Mouse (Mus musculus): ENCODE measurements around the gene Armc3. TPM values are rescaled to one million over a fixed set of nuclear protein-coding genes. Genes with fewer than 3 reads are reported as not detected.
"Not testable (repeated sequence)": the region's sequence is repeated elsewhere in the genome, so short reads cannot be mapped to it uniquely, and the experiment has no call there.

Armc3 gene
- polyA plus RNA-seq, 2 experiments, result 0.02 TPM; not detected in 1

DNA sequence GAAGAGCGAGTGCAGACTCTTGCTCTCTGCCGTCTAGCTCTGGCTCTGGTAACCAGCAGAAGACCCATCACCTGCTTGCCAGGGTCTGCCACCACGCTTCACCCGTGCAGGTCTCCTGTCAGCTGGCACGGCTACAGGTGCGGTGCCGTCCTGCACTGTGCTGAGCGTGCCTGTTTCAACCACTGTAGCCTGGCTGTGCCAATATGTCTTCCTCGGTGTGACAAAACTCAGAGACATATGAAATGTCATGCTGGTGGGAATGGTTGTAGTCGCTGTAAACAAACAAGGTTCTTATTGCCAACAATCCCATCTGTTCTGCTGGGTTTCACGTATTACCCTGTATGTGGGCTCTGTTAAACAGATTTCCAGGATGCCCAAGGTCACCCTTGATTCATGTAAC is 81.2 kb downstream of the Armc3 start:
- 68% methylated on average over 11 of the region's 11 CpGs for WGBS (ENCODE audit: insufficient replicate concordance)
- Histone ChIP-seq H3K27ac (no peak overlapping the region), H3K9me3 (ENCODE audit: control insufficient read depth, low read length) (no peaks in the 10 kb centered on the region), H3K4me3 (ENCODE audit: insufficient read depth in 1 of 2, low read depth in 2 of 2, low read length in 2 of 2) (no peak overlapping the region), H3K9ac (replicated peaks) (no peak overlapping the region), H3K27me3 (ENCODE audit: control insufficient read depth, insufficient read depth, low read length) (no peaks in the 10 kb centered on the region), H3K36me3 (replicated peaks; ENCODE audit: control insufficient read depth, insufficient read depth, low read depth) (no peaks in the 10 kb centered on the region), H3K4me2 (ENCODE audit: low read depth) (no peak overlapping the region), H3K4me1 (replicated peaks; ENCODE audit: control insufficient read depth in 2 of 2, insufficient read depth in 2 of 2, low read length in 1 of 2) (peaks cover 0 to 3% of the 10 kb centered on the region in 2 experiments; a peak in 1 of 4 replicates)
- ATAC-seq (ENCODE audit: insufficient read depth) (no peak), DNase-seq (ENCODE audit: low read depth in 3 of 3, low spot score in 3 of 3) (no peak)
- TF ChIP-seq CTCF (IDR thresholded peaks at IDR 0.05; ENCODE audit: low read depth) (no peak), EP300 (IDR thresholded peaks at IDR 0.05; ENCODE audit: low read depth) (no peak)

DNA sequence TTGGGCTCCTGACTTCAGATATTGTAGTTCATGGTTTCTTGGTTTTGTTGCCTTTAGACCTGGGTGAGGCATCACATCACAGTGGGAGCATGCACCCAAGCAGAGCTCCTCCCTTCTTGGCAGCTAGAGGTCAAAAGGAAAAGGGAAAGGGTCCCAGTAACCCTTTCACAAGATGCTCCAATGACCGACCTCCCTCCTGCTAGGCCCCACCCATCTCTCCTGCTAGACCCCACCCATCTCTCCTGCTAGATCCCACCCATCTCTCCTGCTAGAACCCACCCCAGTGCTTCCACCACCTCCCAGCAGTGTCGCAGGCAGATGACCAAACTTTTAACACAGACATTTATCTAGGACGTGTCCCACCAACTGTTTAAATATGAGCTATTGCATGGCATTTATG is 93.3 kb downstream of the Armc3 start:
- H3K27ac ChIP-seq, result no peak overlapping the region
- no peak overlapping the region for H3K4me3 ChIP-seq (ENCODE audit: insufficient read depth in 1 of 2, low read depth in 2 of 2, low read length in 2 of 2)
- H3K27me3 ChIP-seq (ENCODE audit: control insufficient read depth, insufficient read depth, low read length), result no peaks in the 10 kb centered on the region
- H3K36me3 ChIP-seq (replicated peaks; ENCODE audit: control insufficient read depth, insufficient read depth, low read depth), result no peaks in the 10 kb centered on the region
- H3K9ac ChIP-seq (replicated peaks), result no peak overlapping the region
- ATAC-seq (ENCODE audit: insufficient read depth), result no peak
- H3K4me1 ChIP-seq (replicated peaks; ENCODE audit: control insufficient read depth in 2 of 2, insufficient read depth in 2 of 2, low read length in 1 of 2), result no peaks in the 10 kb centered on the region
- 48% methylated on average over 3 of the region's 3 CpGs for WGBS (ENCODE audit: insufficient replicate concordance)
- no peak overlapping the region for H3K4me2 ChIP-seq (ENCODE audit: low read depth)
- TF ChIP-seq EP300 (IDR thresholded peaks at IDR 0.05; ENCODE audit: low read depth), result no peak
- H3K9me3 ChIP-seq (ENCODE audit: control insufficient read depth, low read length), result no peaks in the 10 kb centered on the region
- no peak for DNase-seq (ENCODE audit: low read depth in 3 of 3, low spot score in 3 of 3)

DNA sequence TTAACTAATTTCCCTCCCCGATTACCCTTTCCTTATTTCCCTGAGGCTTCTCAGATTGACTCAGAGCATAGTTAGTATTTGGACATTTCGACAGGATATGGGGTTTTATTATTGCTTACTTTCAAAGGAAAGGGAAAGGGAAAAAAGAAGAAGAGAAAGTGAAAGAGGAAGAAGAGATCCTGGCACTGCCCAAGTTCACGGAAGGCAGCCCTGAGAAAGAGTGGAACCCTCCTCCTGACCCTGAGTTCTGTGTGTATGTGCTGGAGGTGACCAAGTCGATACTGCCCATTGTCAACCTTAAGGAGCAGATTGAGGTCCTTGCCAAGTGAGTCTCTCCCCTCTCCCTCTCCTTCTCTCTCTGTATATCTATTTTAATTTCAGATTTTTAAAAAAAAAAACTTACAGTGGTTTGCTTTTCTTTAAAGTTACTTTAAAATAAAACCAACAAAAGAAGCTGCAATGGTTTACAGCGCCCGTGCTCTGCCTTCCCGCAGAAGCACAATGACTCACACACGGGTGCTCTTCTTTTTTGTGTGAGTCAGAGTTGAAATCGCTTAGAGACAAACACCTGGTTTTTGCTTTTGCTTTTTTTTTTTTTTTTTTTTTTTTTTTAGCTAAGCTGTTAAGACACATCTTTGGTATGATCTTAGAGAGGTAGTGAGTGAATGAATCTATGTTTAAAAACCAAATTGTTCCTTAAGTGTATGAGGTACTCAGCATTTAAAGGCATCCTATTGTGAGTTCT is 101.4 kb downstream of the Armc3 start:
- Histone ChIP-seq H3K4me1 (replicated peaks; ENCODE audit: control insufficient read depth in 2 of 2, insufficient read depth in 2 of 2, low read length in 1 of 2) (0 out of 4 replicates have a peak, but pooled peaks cover 0 to 2% of the 10 kb centered on the region in 2 experiments), H3K36me3 (replicated peaks; ENCODE audit: control insufficient read depth, insufficient read depth, low read depth) (no peaks in the 10 kb centered on the region), H3K4me2 (ENCODE audit: low read depth) (no peak overlapping the region), H3K27me3 (ENCODE audit: control insufficient read depth, insufficient read depth, low read length) (no peaks in the 10 kb centered on the region), H3K9me3 (ENCODE audit: control insufficient read depth, low read length) (no peaks in the 10 kb centered on the region), H3K27ac (no peak overlapping the region), H3K4me3 (ENCODE audit: insufficient read depth in 1 of 2, low read depth in 2 of 2, low read length in 2 of 2) (no peak overlapping the region), H3K9ac (replicated peaks) (no peak overlapping the region)
- 43% methylated on average over 9 of the region's 9 CpGs for WGBS (ENCODE audit: insufficient replicate concordance)
- TF ChIP-seq CTCF (IDR thresholded peaks at IDR 0.05; ENCODE audit: low read depth) (no peak), EP300 (IDR thresholded peaks at IDR 0.05; ENCODE audit: low read depth) (no peak)
- DNase-seq (ENCODE audit: low read depth in 3 of 3, low spot score in 3 of 3), result no peak
- ATAC-seq (ENCODE audit: insufficient read depth), result no peak

DNA sequence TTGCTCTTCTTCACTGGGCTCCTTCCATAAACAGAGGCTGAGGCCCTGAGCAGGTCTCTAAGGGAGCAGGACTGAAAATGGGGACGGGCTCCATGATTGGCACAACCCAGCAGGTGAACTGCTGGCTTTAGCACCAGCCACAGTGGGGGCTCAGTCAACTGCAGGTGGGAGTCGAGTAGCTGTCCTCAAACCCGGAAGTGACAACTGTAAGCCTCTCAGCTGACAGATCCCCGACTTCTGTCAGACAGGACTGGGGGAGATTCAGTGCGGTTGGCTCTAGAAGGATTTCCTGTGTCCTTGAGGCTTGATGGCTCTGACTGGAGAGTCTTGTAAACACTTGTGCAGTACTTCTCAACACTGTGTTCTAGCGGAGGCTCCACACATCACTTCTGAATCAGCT is 102.1 kb downstream of the Armc3 start:
- H3K4me2 ChIP-seq (ENCODE audit: low read depth), result no peak overlapping the region; the same call in 1 of the 2 replicates

DNA sequence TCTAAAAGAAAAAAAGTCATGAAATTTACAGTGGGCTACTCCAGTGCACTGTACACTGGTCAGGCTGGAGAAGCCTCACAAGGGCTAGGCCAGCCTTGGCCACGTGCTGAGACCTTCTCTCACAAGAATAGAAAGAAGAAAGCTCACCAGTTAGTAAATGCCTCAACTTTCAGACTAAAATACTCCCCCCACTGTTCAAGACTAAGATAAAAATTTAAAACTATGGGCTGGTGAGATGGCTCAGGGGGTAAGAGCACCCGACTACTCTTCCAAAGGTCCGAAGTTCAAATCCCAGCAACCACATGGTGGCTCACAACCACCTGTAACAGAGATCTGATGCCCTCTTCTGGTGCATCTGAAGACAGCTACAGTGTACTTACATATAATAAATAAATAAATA is 104.0 kb downstream of the Armc3 start:
- not testable (repeated sequence) for DNase-seq (ENCODE audit: low read depth in 3 of 3, low spot score in 3 of 3); H3K4me1 ChIP-seq (replicated peaks; ENCODE audit: control insufficient read depth in 2 of 2, insufficient read depth in 2 of 2, low read length in 1 of 2); ATAC-seq (ENCODE audit: insufficient read depth); H3K4me2 ChIP-seq (ENCODE audit: low read depth); H3K9ac ChIP-seq (replicated peaks); H3K36me3 ChIP-seq (replicated peaks; ENCODE audit: control insufficient read depth, insufficient read depth, low read depth); H3K9me3 ChIP-seq (ENCODE audit: control insufficient read depth, low read length); H3K27ac ChIP-seq; H3K27me3 ChIP-seq (ENCODE audit: control insufficient read depth, insufficient read depth, low read length); H3K4me3 ChIP-seq (ENCODE audit: insufficient read depth in 1 of 2, low read depth in 2 of 2, low read length in 2 of 2)
- 51% methylated on average over 3 of the region's 3 CpGs for WGBS (ENCODE audit: insufficient replicate concordance)

More for the DNA sequence above, 102.1 kb downstream of the Armc3 start:
- Histone ChIP-seq H3K36me3 (replicated peaks; ENCODE audit: control insufficient read depth, insufficient read depth, low read depth) (no peaks in the 10 kb centered on the region), H3K4me1 (replicated peaks; ENCODE audit: control insufficient read depth in 2 of 2, insufficient read depth in 2 of 2, low read length in 1 of 2) (0 out of 4 replicates have a peak, but pooled peaks cover 0 to 2% of the 10 kb centered on the region in 2 experiments), H3K4me3 (ENCODE audit: insufficient read depth in 1 of 2, low read depth in 2 of 2, low read length in 2 of 2) (no peak overlapping the region), H3K27me3 (ENCODE audit: control insufficient read depth, insufficient read depth, low read length) (no peaks in the 10 kb centered on the region), H3K9ac (replicated peaks) (no peak overlapping the region), H3K9me3 (ENCODE audit: control insufficient read depth, low read length) (no peaks in the 10 kb centered on the region), H3K27ac (no peak overlapping the region)
- 13% methylated on average over 6 of the region's 6 CpGs for WGBS (ENCODE audit: insufficient replicate concordance)
- DNase-seq (ENCODE audit: low read depth in 3 of 3, low spot score in 3 of 3) (no peak), ATAC-seq (ENCODE audit: insufficient read depth) (no peak)
- no peak for TF ChIP-seq CTCF (IDR thresholded peaks at IDR 0.05; ENCODE audit: low read depth)
- no peak for TF ChIP-seq EP300 (IDR thresholded peaks at IDR 0.05; ENCODE audit: low read depth)

Data from liver, embryonic 14.5 days (tissue).